Mouse (Mus musculus) c-Kit-positive CD71-positive TER-119-positive erythroid progenitor cells, embryonic 14.5 days (primary cell): ENCODE results near the gene Rabl6.

ENCODE experiments used
- DNase-seq: peaks from one replicate; pipeline ENCODE4 v3.0.0-alpha.2; 2013; ENCODE audit warnings: low spot score

Rabl6 gene

DNA sequence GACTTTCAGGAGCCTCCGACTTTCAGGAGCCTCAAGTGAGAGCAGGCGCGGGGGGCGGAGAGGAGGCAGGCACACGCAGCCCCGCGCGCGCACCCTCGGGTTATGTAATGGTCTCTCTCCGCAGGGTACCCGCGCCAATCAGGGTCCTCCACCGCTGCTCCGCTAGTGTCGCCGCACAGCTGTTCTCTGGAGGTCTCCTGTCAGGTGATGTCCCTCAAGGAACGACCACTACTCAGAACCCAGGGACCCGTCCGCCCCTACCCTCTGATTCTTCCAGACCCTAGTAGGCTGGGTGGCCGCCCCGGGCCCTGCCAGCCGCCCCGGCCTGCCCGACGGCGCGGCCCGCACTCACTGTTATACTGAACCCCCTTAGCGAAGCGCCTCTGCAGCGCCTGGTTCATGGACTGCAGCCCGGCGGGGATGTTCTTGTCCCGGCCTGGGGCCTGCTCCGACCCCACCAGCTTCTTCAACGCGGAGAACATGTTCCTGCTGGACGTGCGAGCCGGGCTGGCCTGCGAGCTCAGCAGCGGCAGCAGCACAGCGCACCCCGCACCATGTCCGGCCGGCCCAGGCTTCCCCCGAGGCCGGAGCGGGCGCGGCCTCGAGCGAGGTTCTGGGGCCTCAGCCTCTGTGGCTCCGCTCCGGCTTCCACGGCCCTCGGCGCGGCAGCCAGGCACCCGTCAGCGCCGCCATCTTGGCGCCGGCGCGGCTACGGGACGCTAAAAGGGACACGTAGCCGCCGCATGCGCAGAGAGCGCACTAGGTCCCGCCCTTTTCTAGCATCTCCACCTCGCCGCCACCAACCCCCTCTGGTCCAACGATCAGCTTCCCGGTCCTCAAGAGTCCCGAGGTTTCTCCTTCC is at the start of gene Rabl6:
Rabl6 (minus strand) TSS at position 761 of the 862 bp plus-strand sequence.
- DNase-seq = peak; percentile 82

DNA sequence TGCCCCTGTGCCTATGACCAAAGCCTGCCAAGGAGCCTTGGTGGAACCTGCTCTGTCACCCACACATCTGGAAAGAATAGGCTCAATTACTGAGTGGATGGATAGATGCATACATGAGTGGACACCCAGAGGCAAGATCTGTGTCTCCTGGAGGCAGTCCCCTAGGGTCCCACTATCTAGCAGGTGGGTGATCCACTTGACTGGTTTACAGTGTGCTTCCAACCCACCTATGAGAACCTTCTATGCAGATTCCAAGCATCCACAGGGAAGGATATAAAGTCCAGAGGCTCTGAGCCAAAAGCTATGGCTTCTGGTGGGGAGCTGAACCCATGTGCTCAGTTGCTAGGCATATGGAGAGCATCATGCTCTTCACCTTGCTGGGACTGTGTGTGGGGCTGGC is 49.3 kb upstream of the Rabl6 start, which contains the start of gene Lcn5:
Lcn5 (plus strand) TSS at position 301 of the 400 bp plus-strand sequence.
- no peak for DNase-seq

DNA sequence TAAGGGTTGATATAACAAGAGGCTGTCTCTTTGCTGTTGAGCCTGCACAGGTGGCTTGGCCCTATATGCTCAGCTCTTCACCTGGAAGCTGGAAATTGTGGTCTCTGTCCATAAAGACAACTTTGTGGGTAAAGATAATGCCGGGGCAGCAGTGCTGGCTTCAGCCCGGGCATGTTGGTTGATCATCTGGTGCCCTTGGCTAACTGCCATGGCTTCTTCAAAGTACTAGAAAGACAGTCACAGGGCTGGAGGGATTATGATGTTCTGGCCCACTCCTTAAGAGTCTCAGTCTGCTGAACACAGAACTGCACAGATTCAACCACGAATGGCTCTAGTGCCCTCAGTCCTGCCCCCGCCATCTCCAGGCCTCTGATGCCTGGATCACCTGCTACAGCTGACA is 48.9 kb upstream of the Rabl6 start:
- no peak for DNase-seq

DNA sequence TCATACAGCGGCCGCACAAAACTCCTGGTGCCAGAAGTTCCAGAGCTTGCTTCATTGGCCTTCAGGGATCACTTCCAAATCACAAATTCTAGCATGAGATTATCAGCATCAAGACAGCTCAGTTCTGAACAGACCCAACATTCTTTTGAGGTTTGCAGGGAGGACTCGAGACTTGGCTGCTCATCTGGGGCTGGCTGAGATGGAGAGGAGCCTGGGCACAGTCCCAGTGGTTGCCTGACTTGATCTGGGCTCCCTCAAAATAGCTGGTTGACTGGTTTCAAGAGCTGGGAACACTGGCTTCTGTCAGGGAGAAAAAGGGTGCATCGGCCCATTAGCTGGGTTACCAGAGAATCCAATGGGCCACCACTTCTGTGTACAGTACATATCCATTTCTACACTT is 48.4 kb upstream of the Rabl6 start:
- DNase-seq = no peak

- no peak for DNase-seq
Measured at GRCm38 (mm10) chr2:25654502-25654901, 46.2 kb upstream of the Rabl6 start.

DNA sequence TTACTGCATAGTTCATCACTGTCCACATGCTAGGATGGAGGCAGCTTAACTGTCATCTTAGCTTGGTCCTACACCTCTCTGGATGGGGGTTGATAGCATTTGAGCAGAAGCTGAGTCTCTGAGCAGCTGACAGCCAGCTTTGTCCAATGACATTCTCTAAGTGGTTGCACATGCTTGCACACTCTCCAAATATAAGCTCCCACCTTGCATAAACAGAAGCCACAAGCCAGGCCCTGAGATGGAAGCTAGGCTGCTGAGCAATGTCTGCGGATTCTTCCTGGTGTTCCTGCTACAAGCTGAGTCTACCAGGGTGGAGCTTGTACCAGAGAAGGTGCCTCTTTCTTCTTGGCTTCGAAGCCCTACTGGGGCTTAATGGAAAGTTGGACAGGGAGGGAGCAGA is 44.6 kb upstream of the Rabl6 start, which contains the start of gene Lcn8:
Lcn8 (plus strand) TSS at position 219 of the 400 bp plus-strand sequence.
- DNase-seq = no peak

DNA sequence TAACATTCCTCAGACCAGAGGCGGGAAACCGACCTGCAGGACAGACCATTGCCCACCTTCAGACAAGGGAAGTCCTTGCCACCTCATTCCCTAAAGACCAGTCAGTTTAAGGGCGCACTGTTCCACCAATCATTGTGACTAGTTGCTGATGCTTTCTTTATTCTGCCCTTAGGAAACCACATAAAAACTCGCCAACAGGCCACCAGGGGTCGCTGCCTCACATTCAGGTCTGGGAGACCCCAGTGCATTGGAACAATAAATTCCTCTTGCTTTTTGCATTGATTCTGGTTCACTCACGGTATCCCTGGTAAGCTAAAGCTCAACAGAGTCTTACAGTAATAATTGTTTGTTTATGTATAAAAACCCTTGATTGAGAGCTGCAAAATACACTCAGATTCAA is 31.6 kb upstream of the Rabl6 start:
- DNase-seq = peak; percentile 29

GRCm38 (mm10) chr2:25634046-25634445 is 25.7 kb upstream of the Rabl6 start:
- DNase-seq = no peak

- no peak for DNase-seq
Measured at GRCm38 (mm10) chr2:25633616-25634015, 25.3 kb upstream of the Rabl6 start.

DNA sequence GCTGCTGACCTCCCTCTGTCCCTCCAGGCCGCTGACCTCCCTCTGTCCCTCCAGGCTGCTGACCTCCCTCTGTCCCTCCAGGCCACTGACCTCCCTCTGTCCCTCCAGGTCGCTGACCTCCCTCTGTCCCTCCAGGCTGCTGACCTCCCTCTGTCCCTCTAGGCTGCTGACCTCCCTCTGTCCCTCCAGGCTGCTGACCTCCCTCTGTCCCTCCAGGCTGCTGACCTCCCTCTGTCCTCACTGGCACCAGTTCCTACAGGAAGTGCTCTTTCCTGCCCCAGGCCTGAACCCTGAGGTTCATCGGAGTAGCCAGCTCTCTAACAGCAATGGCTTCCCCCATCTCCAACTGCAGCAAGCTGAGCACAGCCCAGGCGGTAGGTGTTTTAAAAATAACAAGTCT is 20.4 kb upstream of the Rabl6 start:
- no peak for DNase-seq

DNA sequence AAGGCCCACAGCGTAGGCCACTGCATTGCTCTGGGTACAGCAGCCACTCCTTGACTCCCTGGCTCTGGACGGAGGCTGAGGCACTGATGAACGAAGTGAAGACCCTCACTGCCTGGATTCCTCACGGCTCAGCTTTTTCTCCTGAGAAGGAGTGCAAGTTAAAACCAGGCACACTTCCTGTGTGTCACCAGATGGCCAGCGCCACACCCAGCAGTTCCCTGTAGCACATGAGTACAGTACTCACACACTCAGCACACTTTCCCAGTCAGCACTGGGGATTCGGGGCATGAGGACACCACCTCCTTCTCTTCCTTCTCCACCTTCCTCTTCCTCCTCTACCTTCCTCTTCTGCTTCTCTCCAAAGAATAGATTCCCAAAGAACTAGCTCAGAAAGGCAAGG is 19.5 kb upstream of the Rabl6 start, which contains the start of gene Fcna:
Fcna (minus strand) TSS at position 220 of the 400 bp plus-strand sequence.
- DNase-seq = no peak

- no peak for DNase-seq
Measured at GRCm38 (mm10) chr2:25625986-25626385, 17.7 kb upstream of the Rabl6 start.

GRCm38 (mm10) chr2:25621229-25622200 is 13.2 kb upstream of the Rabl6 start, which contains the start of gene Tmem141:
TSS of gene Tmem141 (minus strand) at chr2:25622005.
- peak; percentile 56 for DNase-seq

GRCm38 (mm10) chr2:25620852-25621228 is 12.5 kb upstream of the Rabl6 start:
- DNase-seq = no peak

GRCm38 (mm10) chr2:25620386-25620785 is 12.1 kb upstream of the Rabl6 start:
- DNase-seq = no peak

- no peak for DNase-seq
Measured at GRCm38 (mm10) chr2:25617578-25617977, 9.3 kb upstream of the Rabl6 start, which contains the start of gene Ccdc183. TSS of gene Ccdc183 (minus strand) at chr2:25617678.

GRCm38 (mm10) chr2:25616398-25616797 is 8.1 kb upstream of the Rabl6 start:
- no peak for DNase-seq

DNA sequence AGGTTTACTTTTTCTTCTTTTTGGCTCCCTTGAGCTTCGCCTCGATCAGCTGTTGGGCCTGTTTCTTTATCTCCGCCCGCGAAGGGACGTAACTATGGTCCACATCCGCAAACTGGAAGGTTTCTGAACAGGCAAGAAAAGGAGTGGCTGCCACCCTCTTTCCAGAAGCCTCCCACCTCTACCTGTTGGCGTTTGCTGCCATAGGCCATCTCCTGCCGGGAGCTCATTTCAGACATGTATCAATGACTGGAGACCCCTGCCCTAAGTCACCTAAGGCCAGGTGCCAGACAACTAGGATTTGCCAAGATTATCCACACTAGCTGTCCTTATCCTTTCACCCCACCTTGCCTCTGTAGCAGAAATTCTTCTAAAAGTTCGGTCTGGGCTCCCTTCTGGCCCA is 350 bp upstream of the Rabl6 start:
- DNase-seq = no peak

DNA sequence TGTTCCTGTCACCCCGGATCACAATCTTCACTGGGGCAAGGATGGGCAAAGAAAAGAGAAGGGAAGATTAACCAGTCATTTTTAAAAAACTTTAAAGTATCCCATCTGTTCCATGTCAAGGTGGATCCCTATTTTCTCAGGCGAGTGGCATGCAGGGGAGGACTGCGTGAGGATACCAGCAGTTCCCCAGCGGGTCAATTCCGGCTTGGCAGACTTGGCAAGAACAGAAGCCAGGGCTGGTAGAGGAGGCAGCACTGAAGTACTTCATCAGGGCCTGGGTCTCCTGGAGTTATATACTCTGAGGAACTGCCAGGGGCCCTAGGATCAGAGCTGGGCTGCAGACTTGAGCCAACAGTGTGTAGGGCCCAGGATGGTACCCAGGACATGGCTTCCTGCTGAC is 5.8 kb downstream of the Rabl6 start:
- DNase-seq = no peak

GRCm38 (mm10) chr2:25600037-25600436 is 8.3 kb downstream of the Rabl6 start:
- DNase-seq = no peak

DNA sequence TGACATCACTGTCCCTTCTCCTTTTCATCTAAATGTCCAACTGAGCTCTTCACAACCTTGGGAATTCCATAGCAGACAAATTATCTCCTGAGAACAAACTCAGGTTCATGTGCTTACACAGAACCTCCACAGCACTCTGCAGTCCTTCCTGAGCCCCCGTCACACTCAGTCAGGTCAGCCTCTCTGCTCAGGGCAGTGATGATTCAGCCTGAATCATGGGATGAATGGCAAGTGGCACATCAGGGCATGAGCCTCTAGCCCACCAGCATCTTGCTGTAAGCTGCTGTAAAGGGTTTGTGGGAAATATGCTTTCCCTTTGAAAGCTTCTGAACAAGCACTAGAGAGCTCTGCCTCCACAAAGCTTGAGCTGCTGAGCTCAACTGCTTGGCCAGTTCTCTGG is 9.6 kb downstream of the Rabl6 start:
- DNase-seq = no peak

DNA sequence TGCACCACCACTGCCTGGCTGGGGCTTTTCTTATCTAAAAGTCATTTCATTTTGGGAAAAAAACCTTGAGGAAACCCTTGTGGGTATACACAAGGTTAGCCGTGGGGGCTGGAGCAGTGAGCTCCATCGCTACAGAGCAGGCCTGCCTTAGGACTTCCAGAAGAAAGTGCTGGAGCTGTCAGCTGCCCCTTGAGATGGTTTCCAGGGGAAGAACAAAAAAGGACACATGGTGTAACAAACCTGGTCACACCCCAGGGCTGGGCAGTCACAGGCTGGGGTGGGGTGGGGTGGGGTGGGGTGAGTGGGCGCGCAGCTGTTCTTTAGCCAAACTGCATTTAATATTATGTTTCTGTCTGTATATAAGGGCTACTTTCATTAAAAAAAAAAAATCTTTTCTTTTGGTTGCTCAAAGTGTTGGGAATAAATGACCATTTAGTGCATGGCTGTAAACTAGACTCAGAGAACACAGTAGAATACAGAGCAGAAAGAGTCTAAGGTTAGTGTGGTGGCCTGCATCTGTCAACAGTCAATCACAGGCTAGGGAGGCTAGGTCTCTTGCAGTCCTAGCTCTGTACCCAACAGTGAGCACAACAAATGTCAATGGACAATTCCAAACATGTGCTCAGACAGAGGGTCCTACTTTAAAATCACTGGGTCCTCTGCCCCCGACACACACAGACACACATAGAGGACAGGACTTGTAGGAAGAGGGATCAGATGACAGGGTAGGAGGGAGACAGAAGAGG is 11.4 kb downstream of the Rabl6 start:
- no peak for DNase-seq
